Mouse (Mus musculus): ENCODE measurements around the gene Meiob.
A peak's percentile ranks its signal among the peaks of the same experiment; 100 is the strongest.

Meiob gene

DNA sequence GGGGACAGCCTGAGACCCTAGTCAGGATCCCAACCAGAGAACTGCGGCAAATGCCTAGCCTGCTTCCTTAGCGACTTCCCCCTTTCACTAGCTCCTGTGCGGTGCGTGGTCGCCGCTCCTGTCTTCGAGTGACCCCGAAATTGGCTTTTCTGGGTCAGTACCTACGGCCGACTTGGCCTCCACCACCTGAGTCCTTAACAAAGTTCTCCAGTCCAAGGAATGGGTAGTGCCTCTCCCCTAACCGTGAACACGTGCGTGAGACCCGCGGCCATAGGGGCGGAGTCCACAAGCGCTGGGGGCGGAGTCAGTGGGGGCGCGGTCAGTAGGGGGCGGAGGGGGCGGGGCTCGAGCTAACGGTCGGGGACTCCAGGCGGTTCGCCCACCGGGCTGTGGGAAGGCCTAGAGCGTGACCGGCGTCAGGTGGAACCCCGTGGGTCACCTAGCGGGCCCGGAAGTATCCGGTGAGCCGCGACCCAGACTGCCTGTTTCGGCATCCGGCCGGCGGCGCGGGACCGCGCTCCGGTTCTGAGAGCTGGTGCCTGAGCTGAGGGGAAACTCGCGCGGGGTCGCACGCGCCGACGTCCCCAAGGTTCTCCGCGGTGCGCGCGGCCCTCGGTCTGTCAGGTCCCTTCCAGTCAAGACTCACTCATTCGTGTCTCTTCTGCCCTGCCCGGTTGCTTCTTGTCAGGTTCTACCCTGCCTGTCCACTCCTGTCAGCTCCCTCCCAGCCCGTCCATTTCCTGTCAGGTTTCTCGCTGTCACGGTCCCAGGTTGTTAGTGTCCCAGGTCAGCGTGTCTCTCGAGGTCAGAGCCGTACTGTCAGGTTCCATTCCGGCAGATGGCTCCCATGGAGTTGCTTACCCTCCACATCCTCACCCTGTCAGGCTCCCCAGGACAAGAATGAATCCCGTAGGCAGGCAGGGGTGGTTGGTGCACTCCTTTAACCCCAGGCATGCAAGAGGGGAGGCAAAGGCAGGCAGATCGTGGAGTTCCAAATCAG is at the start of gene Meiob:
TSS of gene Meiob (plus strand) at position 338 of the 1,000 bp plus-strand sequence.
- peak; percentile 79 for DNase-seq

- DNase-seq, result no peak
These were observed 46.7 kb upstream of the Meiob start for GRCm38 (mm10) chr17:24757394-24757793.

DNA sequence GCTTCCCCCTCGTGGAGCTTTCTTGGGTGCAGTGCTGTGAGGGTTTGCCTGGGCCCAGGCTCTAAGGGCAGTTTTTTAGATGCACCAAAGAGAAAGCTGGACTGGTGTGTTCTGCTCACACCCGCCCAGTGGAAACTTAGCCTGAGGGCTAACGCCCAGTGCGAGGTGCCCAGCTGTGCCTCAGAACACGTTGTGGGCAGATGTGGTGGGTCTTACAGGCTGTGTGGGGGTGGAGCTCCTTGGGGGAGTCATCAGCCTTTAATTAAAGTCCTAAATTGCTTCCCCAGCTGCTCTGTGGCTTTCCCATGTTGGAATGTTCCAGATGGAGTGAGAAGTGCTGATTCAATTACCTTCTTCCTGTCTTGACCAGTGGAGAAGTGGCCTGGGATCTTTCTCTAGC is 43.0 kb upstream of the Meiob start:
- DNase-seq, result no peak

- DNase-seq, result no peak
These were observed 38.8 kb upstream of the Meiob start for GRCm38 (mm10) chr17:24765016-24765905.

GRCm38 (mm10) chr17:24766266-24766875 is 37.7 kb upstream of the Meiob start:
- no peak for DNase-seq

- no peak for DNase-seq
These were observed 34.9 kb upstream of the Meiob start for GRCm38 (mm10) chr17:24769146-24769545.

DNA sequence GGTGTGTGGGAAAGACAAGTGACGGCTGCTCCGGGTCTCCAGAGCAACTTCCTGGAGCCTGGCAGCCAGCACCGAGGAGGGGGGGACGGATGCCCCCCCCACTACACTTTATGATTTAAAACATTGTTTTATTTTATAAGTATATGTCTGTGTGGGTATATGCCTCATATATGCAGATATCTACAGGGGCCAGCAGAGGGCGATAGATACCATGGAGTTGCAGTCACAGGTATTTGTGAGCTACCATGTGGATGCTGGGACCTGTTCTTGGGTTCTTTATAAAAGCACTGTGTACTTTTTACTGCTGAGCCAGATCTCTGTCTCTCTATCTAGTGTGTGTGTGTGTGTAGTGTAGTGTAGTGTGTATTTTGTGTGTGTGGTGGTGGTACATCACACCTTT is 30.8 kb upstream of the Meiob start:
- DNase-seq, result no peak

DNA sequence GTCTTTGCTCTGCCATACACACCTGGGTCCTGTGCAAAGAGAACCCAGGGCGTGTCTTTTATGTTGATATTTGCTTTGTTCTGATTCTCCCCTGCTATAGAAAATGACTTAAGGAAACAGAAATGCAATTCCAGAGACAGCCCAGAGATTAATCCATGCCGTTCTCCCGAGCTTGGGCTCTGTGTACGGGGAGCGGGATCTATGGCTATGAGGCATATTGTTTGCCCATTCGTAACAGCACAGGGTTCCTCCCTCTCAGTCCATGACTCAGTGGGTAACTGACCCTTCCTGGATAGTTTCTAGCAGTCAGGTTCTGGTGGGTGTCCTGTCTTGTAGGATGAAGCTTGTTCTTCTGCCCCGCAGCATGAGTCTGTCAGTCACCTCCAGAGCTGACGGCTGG is 28.9 kb upstream of the Meiob start:
- no peak for DNase-seq

DNA sequence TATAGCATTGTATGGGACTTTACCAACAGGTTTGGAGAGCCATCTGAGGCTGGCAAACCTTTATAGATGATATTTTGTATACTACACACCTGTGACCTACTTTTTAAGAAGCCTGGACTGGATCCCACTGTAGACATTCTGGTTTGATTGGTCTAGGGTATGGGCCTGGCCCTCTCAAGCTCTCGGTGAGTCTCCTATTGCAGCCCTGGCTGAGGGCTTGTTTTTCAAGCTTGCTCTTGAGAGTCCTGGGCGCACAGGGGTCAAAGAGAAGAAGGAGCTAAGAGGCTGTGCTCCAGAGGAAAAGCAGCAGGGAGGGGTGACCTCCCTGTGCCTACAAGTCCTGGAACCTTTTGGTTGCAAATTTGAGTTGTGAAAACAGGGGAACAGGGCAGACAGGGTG is 27.0 kb upstream of the Meiob start:
- DNase-seq, result no peak

DNA sequence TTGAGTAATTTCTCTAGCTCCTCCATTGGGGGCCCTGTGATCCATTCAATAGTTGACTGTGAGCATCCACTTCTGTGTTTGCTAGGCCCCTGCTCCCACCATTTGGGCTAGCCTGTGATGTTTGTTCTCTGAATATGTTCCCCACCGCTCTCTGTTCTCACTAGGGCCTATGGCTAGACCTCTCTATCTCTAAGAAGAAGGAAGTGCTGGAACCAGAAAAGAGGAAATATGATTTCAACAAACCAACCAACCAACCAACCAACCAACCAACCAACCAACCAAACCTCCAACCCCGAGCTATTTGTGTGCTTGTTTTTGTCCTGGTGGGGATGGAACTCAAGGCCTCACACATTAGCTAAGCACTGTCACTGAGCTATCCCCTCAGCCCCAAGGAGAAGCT is 23.3 kb upstream of the Meiob start:
- DNase-seq, result no peak

- DNase-seq, result no peak
These were observed 11.9 kb upstream of the Meiob start for GRCm38 (mm10) chr17:24792190-24792589.

- no peak for DNase-seq
These were observed 9.3 kb upstream of the Meiob start for GRCm38 (mm10) chr17:24794791-24795190.

GRCm38 (mm10) chr17:24796969-24797368 is 7.1 kb upstream of the Meiob start:
- DNase-seq, result no peak

DNA sequence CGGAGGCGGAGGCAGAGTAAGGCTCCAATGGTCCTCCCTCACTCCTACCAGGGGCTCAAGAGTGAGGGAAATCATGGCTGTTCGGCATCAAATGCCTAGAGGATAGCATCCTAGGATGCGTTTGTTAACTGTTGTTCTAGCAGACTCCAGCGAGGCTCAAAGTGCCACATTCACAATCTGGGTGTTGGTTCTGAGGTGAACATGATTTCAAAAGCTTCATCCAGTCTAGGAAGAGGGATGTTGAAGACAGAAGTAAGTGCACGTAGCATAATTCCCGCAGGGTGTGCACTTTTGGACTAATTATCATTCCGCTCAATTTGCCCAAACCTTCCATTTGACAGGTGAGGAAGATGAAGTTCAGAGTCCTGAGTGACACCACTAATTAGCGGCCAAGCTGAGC is 5.9 kb upstream of the Meiob start:
- DNase-seq, result no peak

DNA sequence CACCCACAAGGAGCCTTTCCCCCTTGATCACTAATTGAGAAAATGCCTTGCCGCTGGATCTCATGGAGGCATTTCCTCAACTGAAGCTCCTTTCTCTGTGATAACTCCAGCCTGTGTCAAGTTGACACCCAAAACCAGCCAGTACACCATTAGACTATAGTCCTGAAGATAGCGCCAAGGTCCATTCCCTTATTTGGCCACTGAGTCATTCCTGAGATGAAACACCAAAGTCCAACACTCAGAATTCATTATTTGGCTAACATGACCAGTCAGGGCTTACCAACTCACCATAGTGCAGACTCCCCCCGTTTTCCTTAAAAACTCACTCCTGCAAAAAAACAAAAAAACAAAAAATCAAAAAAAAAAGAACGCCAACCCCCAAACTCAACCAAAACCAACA is 4.6 kb upstream of the Meiob start:
- no peak for DNase-seq

GRCm38 (mm10) chr17:24800524-24800923 is 3.6 kb upstream of the Meiob start:
- no peak for DNase-seq

DNA sequence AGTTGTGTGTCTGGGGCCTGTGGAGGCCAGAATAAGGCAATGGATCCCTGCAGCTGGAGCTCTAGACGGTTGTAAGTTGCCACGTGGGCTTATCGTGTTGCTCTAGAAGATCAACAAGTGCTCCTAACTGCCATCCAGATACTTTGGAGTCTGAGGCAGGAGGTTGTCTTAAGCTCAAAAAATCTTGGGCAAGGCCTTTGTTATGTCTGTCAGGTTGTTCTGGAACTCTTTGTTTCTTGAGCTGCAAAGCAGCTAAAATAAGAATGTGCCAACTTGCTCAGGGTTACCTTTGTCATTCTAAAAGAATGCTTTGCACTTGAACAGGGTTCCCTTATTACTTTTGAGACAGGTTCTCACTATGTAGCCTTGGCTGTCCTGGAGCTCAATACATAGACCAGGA is 7.1 kb downstream of the Meiob start:
- no peak for DNase-seq

DNA sequence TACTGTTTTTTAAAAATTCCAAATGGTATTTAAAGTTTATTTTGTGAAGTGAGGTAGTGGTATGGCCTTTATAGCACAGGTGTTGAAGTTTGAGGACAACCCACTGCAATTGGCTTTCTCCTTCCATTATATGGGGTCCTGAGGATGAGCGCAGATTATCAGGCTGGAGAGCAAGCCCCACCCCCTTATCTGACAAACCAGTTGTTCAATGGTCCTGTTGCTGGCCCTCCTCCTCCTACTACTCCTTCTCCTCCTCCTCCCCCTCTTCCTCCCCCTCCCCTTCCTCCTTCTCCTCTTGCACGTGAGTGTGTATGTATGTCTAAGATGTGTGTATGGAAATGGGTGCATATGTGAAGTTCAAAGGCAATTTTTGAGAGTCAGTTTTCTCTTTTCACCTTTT is 8.1 kb downstream of the Meiob start:
- no peak for DNase-seq

DNA sequence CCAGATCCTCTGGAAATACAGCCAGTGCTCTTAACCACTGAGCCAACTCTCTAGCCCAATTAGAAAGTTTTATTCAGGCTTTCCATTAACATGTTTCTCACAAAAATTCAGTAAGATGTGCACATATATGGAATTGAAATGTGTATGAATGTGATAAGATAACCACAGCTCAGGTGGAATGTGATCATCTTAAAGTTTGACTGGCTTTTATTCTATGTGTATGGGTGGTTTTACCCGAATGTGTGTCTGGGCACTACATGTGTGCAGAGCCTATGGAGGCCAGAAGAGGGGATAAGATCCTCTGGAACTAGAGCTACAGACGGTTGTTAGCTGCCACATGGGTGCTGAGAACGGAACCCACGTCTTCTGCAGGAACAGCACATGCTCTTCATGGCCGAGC is 11.2 kb downstream of the Meiob start:
- DNase-seq, result no peak

- no peak for DNase-seq
These were observed 13.4 kb downstream of the Meiob start for GRCm38 (mm10) chr17:24817503-24817902.

DNA sequence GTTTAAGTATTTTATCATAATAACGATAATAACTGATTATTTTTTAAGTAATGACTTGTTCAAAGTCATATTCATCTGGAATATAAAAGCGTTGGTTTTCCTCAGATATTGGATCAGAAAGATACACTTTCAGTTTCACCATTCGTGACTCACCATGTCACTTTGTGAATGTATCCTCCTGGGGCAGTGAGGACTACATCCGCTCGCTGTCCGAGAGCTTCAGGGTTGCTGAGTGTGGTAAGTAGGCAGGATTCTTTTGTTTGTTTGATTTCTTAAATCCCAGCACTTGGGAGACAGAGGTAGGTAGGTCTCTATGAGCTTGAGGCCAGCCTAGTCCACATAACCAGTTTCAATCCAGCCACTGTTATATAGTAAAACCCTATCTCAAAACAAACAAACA is 14.1 kb downstream of the Meiob start:
- no peak for DNase-seq

- no peak for DNase-seq
These were observed 15.4 kb downstream of the Meiob start for GRCm38 (mm10) chr17:24819469-24819868.

Data from thymus, postnatal 14 days (tissue).